Mouse (Mus musculus) midbrain, embryonic 14.5 days (tissue): ENCODE data around the gene Aktip. TPM values are rescaled to one million over a fixed set of nuclear protein-coding genes. Genes with fewer than 3 reads are reported as not detected.

Experiments used
- ATAC-seq: fragments of 200-750 bp; cut with Nextera tagmentation; 2 replicates; pipeline ENCODE4 v1.8.0; 2017; ENCODE audit warnings: moderate number of reproducible peaks, moderate library complexity; ENCODE audit not compliant: low FRiP score, low TSS enrichment
- DNase-seq: peaks from one replicate; pipeline ENCODE4 v3.0.0-alpha.2; 2015
- H3K27ac ChIP-seq: fragments of 300-500 bp; sonication (generic); replicated peaks from 2 replicates; pipeline ENCODE4 v1.5.1; 2014; ENCODE audit warnings: mild to moderate bottlenecking, low read depth, low read length, moderate library complexity
- H3K27me3 ChIP-seq: fragments of 300-500 bp; sonication (generic); 2 replicates; pipeline ENCODE4 v1.6.1; 2014; ENCODE audit warnings: low read length, control low read depth, mixed read lengths; ENCODE audit not compliant: control insufficient read depth, insufficient read depth
- H3K36me3 ChIP-seq: fragments of 300-500 bp; sonication (generic); 2 replicates; pipeline ENCODE4 v1.6.1; 2014; ENCODE audit warnings: low read length, control low read depth; ENCODE audit not compliant: control insufficient read depth, insufficient read depth
- H3K4me1 ChIP-seq: fragments of 300-500 bp; sonication (generic); 2 replicates; pipeline ENCODE4 v1.6.1; 2014; ENCODE audit warnings: mild to moderate bottlenecking, antibody characterized with exemption, low read length, control low read depth; ENCODE audit not compliant: control insufficient read depth, insufficient read depth
- H3K4me2 ChIP-seq: fragments of 300-500 bp; sonication (generic); 2 replicates; pipeline ENCODE4 v1.6.1; 2014; ENCODE audit warnings: mild to moderate bottlenecking, low read length, moderate library complexity
- H3K4me3 ChIP-seq: fragments of 300-500 bp; sonication (generic); replicated peaks from 2 replicates; pipeline ENCODE4 v1.5.1; 2014; ENCODE audit warnings: low read depth, low read length
- H3K9ac ChIP-seq: fragments of 300-500 bp; sonication (generic); replicated peaks from 2 replicates; pipeline ENCODE4 v1.6.1; 2014; ENCODE audit warnings: mild to moderate bottlenecking, low read length, moderate library complexity
- H3K9me3 ChIP-seq: fragments of 300-500 bp; sonication (generic); 2 replicates; pipeline ENCODE4 v1.6.1; 2016; ENCODE audit warnings: low read length, control low read depth, mixed read lengths; ENCODE audit not compliant: control insufficient read depth
- WGBS: fragments of 180-500 bp; shearing (Covaris S2); extraction: QIAGEN DNeasy Blood & Tissue Kit; methylation state at CpG from one replicate; pipeline ENCODE4 v1.1.7; 2014; 5-methylcytosine and 5-hydroxymethylcytosine counted together
- polyA plus RNA-seq: library from polyadenylated mRNA; unstranded; fragments of >200 nt; fragmentation: Nextera tagmentation; extraction: Ambion mirVana; gene quantifications from 2 replicates; pipeline ENCODE4 v1.2.1, GENCODE M21; 2014

Aktip gene
- polyA plus RNA-seq, 1 experiment from 2014 or later = 143 TPM

- Histone ChIP-seq H3K36me3 (no peaks in the 10 kb centered on the region), H3K9me3 (no peaks in the 10 kb centered on the region), H3K27ac (no peak overlapping the region), H3K27me3 (no peaks in the 10 kb centered on the region), H3K4me1 (0 out of 2 replicates have a peak, but pooled peaks cover 3% of the 10 kb centered on the region), H3K4me3 (no peak overlapping the region), H3K4me2 (no peak overlapping the region), H3K9ac (no peak overlapping the region)
- 58% methylated on average over 1 of the region's 1 CpGs for WGBS
- DNase-seq (no peak), ATAC-seq (no peak)
Observed at GRCm38 (mm10) chr8:91177708-91178107, 22.1 kb downstream of the Aktip start.

- Histone ChIP-seq H3K4me1 (peaks cover 8% of the 10 kb centered on the region; the same call in 1 of the 2 replicates), H3K9ac (no peak overlapping the region), H3K27me3 (no peaks in the 10 kb centered on the region), H3K9me3 (no peaks in the 10 kb centered on the region), H3K36me3 (no peaks in the 10 kb centered on the region), H3K4me3 (no peak overlapping the region), H3K27ac (no peak overlapping the region), H3K4me2 (no peak overlapping the region)
- ATAC-seq (no peak), DNase-seq (no peak)
- 71% methylated on average over 14 of the region's 14 CpGs for WGBS
Observed at GRCm38 (mm10) chr8:91176176-91176575, 23.6 kb downstream of the Aktip start.

- Histone ChIP-seq H3K27ac (peak overlapping the region; percentile 66), H3K9ac (no peak overlapping the region), H3K4me2 (peak overlapping the region; percentile 40), H3K4me3 (no peak overlapping the region), H3K36me3 (no peaks in the 10 kb centered on the region), H3K9me3 (no peaks in the 10 kb centered on the region), H3K4me1 (peaks cover 16% of the 10 kb centered on the region), H3K27me3 (no peaks in the 10 kb centered on the region)
- WGBS = 24% methylated on average over 13 of the region's 13 CpGs
- ATAC-seq (peak; percentile 80; the same call in 1 of the 2 replicates), DNase-seq (peak; percentile 68)
Observed at GRCm38 (mm10) chr8:91171605-91172004, 28.2 kb downstream of the Aktip start.

- 4% methylated on average over 14 of the region's 14 CpGs for WGBS
- H3K4me1 ChIP-seq = peaks cover 16% of the 10 kb centered on the region
- peak overlapping the region; percentile 40 for H3K4me2 ChIP-seq
- H3K9me3 ChIP-seq = no peaks in the 10 kb centered on the region
- H3K27me3 ChIP-seq = no peaks in the 10 kb centered on the region
- DNase-seq (peak; percentile 83), ATAC-seq (peak; percentile 58; the same call in 1 of the 2 replicates)
- H3K4me3 ChIP-seq = peak overlapping the region; percentile 4; the same call in 1 of the 2 replicates
- no peaks in the 10 kb centered on the region for H3K36me3 ChIP-seq
- H3K9ac ChIP-seq = no peak overlapping the region
- H3K27ac ChIP-seq = no peak overlapping the region
Observed at GRCm38 (mm10) chr8:91170914-91171313, 28.9 kb downstream of the Aktip start.

DNA sequence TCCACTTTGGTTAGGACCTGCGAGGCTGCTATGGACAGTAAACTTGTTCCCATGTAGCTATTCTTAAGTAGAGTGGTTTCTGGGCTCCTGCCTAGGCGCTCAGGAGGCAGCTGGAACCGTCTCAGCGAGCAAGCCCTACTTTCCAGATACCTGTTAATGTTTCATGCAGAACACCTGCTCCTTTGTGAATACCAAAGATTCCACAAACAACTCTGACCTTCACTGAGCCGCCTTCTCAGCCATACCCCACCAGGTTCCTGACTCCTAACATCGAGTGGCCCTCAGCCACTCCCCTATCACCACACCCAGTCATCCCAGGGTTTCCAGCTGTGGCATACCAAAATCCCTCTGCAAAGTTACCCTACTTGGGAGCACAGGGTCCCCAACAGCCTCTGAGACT, 29.6 kb downstream of the Aktip start:
- H3K9ac ChIP-seq = no peak overlapping the region
- 0 out of 2 replicates have a peak, but pooled peaks cover under 1% of the 10 kb centered on the region for H3K9me3 ChIP-seq
- H3K27ac ChIP-seq = peak overlapping the region; percentile 34
- ATAC-seq = no peak
- H3K27me3 ChIP-seq = no peaks in the 10 kb centered on the region
- 77% methylated on average over 6 of the region's 6 CpGs for WGBS
- no peaks in the 10 kb centered on the region for H3K36me3 ChIP-seq
- 0 out of 2 replicates have a peak overlapping the region, but pooled peaks have one; percentile 40 for H3K4me2 ChIP-seq
- H3K4me1 ChIP-seq = peaks cover 16% of the 10 kb centered on the region
- no peak overlapping the region for H3K4me3 ChIP-seq
- no peak for DNase-seq

DNA sequence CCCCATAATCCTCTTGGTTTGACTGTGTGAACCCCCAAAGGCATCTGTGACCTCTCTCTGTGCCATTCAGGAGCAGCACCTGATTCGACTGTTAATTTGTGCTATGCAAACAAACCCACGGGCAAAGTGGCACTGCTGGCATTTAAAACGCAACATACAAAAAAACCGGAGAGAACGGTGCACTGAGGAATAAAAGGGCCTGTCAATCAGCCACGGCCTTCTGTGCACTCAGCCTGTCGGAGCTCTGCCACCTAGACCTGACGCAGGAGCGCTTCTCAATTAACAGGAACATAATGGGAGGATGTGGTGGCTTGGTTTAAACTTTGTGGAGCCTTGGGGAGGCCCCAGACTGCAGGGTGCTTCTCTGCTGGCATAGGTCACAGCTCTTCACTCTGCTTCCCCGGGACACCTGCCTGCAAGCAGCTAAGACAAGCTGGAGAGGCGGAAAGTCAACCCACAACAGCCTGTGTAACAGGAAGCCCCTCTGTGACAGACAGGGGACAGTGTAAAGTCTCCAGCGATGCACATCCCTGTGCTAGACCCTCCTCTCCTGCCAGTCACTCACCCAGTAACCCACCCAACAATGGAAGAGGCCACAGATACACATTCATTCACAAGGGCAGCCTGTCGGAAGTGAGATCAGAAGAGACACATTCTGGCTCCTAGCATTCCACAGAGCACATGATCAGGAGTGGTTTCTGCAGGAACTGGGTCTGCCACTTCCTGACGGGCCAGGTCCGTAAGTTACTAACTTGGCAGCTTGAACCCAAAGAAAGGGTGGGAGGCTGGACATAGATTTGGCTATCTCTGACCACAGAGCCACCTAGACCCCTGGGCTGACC, 39.6 kb downstream of the Aktip start:
- Histone ChIP-seq H3K9me3 (0 out of 2 replicates have a peak, but pooled peaks cover 3% of the 10 kb centered on the region), H3K9ac (no peak overlapping the region), H3K27ac (peak overlapping the region; percentile 28), H3K4me3 (no peak overlapping the region), H3K4me1 (peaks cover 15% of the 10 kb centered on the region), H3K27me3 (no peaks in the 10 kb centered on the region), H3K36me3 (no peaks in the 10 kb centered on the region), H3K4me2 (no peak overlapping the region)
- peak; percentile 61 for DNase-seq
- no peak for ATAC-seq
- WGBS = 18% methylated on average over 15 of the region's 15 CpGs

- Histone ChIP-seq H3K27me3 (no peaks in the 10 kb centered on the region), H3K4me3 (no peak overlapping the region), H3K27ac (no peak overlapping the region), H3K4me1 (peaks cover 15% of the 10 kb centered on the region), H3K9ac (no peak overlapping the region), H3K9me3 (peaks cover 3% of the 10 kb centered on the region; the same call in 1 of the 2 replicates), H3K36me3 (no peaks in the 10 kb centered on the region), H3K4me2 (no peak overlapping the region)
- ATAC-seq (no peak), DNase-seq (no peak)
- 97% methylated on average over 10 of the region's 10 CpGs for WGBS
Observed at GRCm38 (mm10) chr8:91158617-91159016, 41.2 kb downstream of the Aktip start.

DNA sequence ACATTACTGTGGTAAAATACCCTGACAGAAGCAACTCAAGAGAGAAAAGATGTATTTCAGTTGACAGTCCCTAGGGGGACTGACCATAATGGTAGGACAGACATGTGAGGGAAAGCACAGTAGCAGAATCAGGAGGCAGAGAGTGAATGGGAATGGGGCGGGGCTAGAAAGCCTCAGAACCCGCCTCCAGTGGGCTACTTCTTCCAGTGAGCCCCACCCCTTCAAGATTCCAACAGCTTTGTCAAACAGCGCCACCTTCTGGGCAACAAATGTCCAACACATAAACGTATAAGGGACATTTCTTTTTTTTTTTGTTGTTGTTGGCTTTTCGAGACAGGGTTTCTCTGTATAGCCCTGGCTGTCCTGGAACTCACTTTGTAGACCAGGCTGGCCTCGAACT, 45.2 kb downstream of the Aktip start:
- ATAC-seq = no peak
- H3K27ac ChIP-seq = no peak overlapping the region
- H3K9me3 ChIP-seq = peaks cover 3% of the 10 kb centered on the region; the same call in 1 of the 2 replicates
- no peaks in the 10 kb centered on the region for H3K36me3 ChIP-seq
- H3K4me3 ChIP-seq = no peak overlapping the region
- H3K27me3 ChIP-seq = no peaks in the 10 kb centered on the region
- H3K4me2 ChIP-seq = no peak overlapping the region
- WGBS = 48% methylated on average over 6 of the region's 6 CpGs
- no peak overlapping the region for H3K9ac ChIP-seq
- peaks cover 4% of the 10 kb centered on the region for H3K4me1 ChIP-seq
- DNase-seq = no peak

DNA sequence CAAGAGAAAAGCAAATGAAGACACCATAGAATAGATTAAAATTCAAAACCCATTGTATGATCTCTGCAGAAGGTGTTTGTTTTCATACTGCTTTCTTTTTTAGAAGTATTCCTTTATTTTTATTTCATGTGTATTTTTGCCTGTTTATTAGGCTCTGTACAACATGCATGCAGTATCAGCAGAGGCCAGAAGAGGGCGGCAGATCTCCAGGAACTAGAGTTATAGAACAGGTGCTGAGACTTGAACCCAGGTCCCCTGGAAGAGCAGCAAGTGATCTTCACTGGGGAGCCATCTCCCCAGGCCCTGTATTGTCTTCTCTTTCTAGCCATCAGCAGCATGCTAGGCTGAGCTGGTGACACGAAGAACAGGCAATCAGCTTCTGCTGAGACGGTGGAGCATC, 45.9 kb downstream of the Aktip start:
- Histone ChIP-seq H3K4me3 (no peak overlapping the region), H3K4me2 (no peak overlapping the region), H3K36me3 (no peaks in the 10 kb centered on the region), H3K27me3 (no peaks in the 10 kb centered on the region), H3K9me3 (peaks cover 3% of the 10 kb centered on the region; the same call in 1 of the 2 replicates), H3K27ac (no peak overlapping the region), H3K9ac (no peak overlapping the region), H3K4me1 (no peaks in the 10 kb centered on the region)
- WGBS = 80% methylated on average over 3 of the region's 3 CpGs
- ATAC-seq (no peak), DNase-seq (no peak)
